Mouse (Mus musculus): ENCODE results near the gene Atp8a1. TPM values are rescaled to one million over a fixed set of nuclear protein-coding genes. Genes with fewer than 3 reads are reported as not detected.

The Atp8a1 gene
- polyA plus RNA-seq, 1 experiment from 2014 or later, result 68.9 TPM

DNA sequence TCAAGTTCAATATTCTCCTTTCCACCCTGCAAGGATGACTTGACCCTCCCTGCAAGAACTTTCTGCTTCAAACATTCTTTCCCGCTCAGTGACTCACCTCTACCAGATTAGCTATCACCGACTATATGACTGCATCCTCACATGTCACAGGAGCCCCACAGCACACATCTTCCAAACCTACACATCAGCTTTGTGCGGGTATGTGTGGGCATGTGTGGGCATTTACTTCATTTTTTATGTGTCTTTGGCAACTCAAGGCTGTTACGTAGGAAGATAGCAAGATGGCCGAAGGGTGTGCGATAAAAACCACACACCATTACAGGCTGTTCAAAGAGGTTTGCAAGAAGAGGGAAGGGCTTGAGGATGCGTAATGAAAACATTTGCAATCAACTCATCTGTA, 145.6 kb downstream of the Atp8a1 start:
- H3K36me3 ChIP-seq (ENCODE audit: insufficient read depth, low read length), result peaks cover 18% of the 10 kb centered on the region
- H3K27ac ChIP-seq (ENCODE audit: low read length), result no peak overlapping the region
- no peak overlapping the region for H3K9ac ChIP-seq (replicated peaks; ENCODE audit: low read depth)
- DNase-seq (ENCODE audit: low spot score) (no peak), ATAC-seq (no peak)
- 94% methylated on average over 7 of the region's 7 CpGs for WGBS
- no peak overlapping the region for H3K4me3 ChIP-seq (ENCODE audit: low read depth, low read length)
- no peak overlapping the region for H3K4me2 ChIP-seq (replicated peaks; ENCODE audit: low read depth, low read length)
- H3K4me1 ChIP-seq (ENCODE audit: insufficient read depth, low read depth, low read length), result no peaks in the 10 kb centered on the region
- H3K27me3 ChIP-seq (replicated peaks; ENCODE audit: insufficient read depth, low read length), result no peaks in the 10 kb centered on the region
- TF ChIP-seq EP300 (IDR thresholded peaks at IDR 0.05) (no peak), CTCF (IDR thresholded peaks at IDR 0.05) (no peak)
- no peaks in the 10 kb centered on the region for H3K9me3 ChIP-seq (ENCODE audit: low read length)

DNA sequence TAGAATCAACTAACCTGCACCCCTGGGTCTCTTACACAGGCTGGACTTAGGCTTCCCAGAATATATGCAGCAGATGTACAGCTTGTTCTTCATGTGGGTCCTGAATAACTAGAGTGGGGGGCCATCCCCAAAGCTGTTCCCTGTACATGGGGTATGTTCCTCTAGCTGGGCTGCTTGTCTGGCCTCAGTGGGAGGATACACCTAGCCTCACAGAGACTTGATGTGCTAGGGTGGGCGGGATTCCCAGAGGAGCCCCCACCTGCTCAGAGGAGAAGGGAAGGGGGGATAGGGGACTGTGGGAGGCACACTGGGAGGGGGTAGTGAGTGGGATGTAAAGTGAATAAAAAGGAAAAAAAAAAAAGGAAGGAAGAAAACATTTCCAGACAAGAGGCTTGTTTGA, 147.8 kb downstream of the Atp8a1 start:
- ATAC-seq (no peak), DNase-seq (ENCODE audit: low spot score) (no peak)
- Histone ChIP-seq H3K27ac (ENCODE audit: low read length) (no peak overlapping the region), H3K36me3 (ENCODE audit: insufficient read depth, low read length) (peaks cover 18% of the 10 kb centered on the region), H3K4me1 (ENCODE audit: insufficient read depth, low read depth, low read length) (no peaks in the 10 kb centered on the region), H3K4me3 (ENCODE audit: low read depth, low read length) (no peak overlapping the region), H3K4me2 (replicated peaks; ENCODE audit: low read depth, low read length) (no peak overlapping the region), H3K27me3 (replicated peaks; ENCODE audit: insufficient read depth, low read length) (no peaks in the 10 kb centered on the region), H3K9me3 (ENCODE audit: low read length) (no peaks in the 10 kb centered on the region), H3K9ac (replicated peaks; ENCODE audit: low read depth) (no peak overlapping the region)
- TF ChIP-seq EP300 (IDR thresholded peaks at IDR 0.05), result no peak
- no peak for TF ChIP-seq CTCF (IDR thresholded peaks at IDR 0.05)
- 100% methylated on average over 1 of the region's 1 CpGs for WGBS

DNA sequence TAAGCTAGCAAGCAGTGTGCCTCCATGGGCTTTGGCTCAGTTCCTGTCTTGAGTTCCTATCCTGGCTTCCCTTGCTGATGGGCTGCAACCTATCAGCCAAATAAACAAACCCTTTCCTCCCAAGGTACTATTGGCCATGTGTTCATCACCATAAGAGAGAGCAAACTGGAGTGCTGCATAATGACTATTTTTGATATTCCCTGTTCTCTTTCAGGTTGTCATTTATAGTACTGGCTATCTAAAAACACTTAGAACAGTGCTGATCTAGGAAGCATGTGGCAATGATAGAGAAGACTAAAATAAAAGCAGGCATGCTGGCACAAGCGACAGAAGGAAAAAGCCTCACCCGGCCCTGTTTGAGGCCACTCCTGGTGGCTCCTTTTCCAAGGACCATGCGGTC, 149.1 kb downstream of the Atp8a1 start:
- ATAC-seq (no peak), DNase-seq (ENCODE audit: low spot score) (no peak)
- H3K27me3 ChIP-seq (replicated peaks; ENCODE audit: insufficient read depth, low read length), result no peaks in the 10 kb centered on the region
- H3K36me3 ChIP-seq (ENCODE audit: insufficient read depth, low read length), result peaks cover 15% of the 10 kb centered on the region
- no peak overlapping the region for H3K4me3 ChIP-seq (ENCODE audit: low read depth, low read length)
- H3K27ac ChIP-seq (ENCODE audit: low read length), result no peak overlapping the region
- TF ChIP-seq CTCF (IDR thresholded peaks at IDR 0.05) (no peak), EP300 (IDR thresholded peaks at IDR 0.05) (no peak)
- no peak overlapping the region for H3K9ac ChIP-seq (replicated peaks; ENCODE audit: low read depth)
- no peaks in the 10 kb centered on the region for H3K9me3 ChIP-seq (ENCODE audit: low read length)
- no peaks in the 10 kb centered on the region for H3K4me1 ChIP-seq (ENCODE audit: insufficient read depth, low read depth, low read length)
- WGBS, result 93% methylated on average over 3 of the region's 3 CpGs
- no peak overlapping the region for H3K4me2 ChIP-seq (replicated peaks; ENCODE audit: low read depth, low read length)

DNA sequence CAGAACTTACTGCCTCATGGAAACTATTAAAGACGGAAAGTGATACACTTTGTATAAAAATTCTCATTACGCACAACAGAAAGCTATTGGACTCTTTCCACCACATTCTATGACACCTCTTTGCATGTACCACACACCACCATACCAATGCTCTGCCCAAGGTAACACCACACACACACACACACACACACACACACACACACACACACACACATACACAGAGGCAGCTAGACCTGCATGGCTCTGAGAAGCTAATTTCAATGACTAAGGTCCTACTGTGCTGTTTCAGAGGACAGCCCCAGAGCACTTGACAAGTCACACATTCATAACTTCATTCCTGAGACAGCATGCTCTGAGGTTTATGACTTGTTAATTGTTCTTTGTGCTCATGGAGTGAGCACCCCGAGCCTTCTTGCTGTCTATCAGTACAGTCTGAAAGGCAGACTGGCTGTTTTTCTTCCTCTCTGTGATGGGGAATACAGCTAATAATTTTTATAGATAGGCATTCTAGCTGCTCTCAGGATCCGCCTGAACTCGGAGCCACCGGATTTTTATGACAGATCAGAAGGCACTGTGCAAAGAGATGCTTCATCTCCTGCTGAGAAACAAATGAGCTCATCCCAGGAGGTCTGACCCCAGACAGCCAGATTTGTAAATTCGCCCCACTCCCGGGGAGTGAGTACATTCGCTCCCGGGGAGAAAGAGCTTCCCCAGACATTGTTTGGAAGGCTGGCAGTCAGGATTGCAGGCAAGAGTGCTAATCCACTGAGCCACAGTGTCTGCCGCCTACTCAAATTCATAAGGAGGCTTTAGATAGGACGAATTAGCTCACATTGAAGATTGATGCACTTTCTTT, 150.3 kb downstream of the Atp8a1 start:
- DNase-seq (ENCODE audit: low spot score) (no peak), ATAC-seq (no peak; the same call in 1 of the 2 replicates)
- H3K27me3 ChIP-seq (replicated peaks; ENCODE audit: insufficient read depth, low read length), result no peaks in the 10 kb centered on the region
- H3K4me3 ChIP-seq (ENCODE audit: low read depth, low read length), result no peak overlapping the region
- H3K9ac ChIP-seq (replicated peaks; ENCODE audit: low read depth), result no peak overlapping the region
- TF ChIP-seq CTCF (IDR thresholded peaks at IDR 0.05), result no peak
- no peak for TF ChIP-seq EP300 (IDR thresholded peaks at IDR 0.05)
- peaks cover 6% of the 10 kb centered on the region for H3K36me3 ChIP-seq (ENCODE audit: insufficient read depth, low read length)
- WGBS, result 31% methylated on average over 12 of the region's 12 CpGs
- H3K27ac ChIP-seq (ENCODE audit: low read length), result no peak overlapping the region
- H3K9me3 ChIP-seq (ENCODE audit: low read length), result no peaks in the 10 kb centered on the region
- no peak overlapping the region for H3K4me2 ChIP-seq (replicated peaks; ENCODE audit: low read depth, low read length)
- no peaks in the 10 kb centered on the region for H3K4me1 ChIP-seq (ENCODE audit: insufficient read depth, low read depth, low read length)

DNA sequence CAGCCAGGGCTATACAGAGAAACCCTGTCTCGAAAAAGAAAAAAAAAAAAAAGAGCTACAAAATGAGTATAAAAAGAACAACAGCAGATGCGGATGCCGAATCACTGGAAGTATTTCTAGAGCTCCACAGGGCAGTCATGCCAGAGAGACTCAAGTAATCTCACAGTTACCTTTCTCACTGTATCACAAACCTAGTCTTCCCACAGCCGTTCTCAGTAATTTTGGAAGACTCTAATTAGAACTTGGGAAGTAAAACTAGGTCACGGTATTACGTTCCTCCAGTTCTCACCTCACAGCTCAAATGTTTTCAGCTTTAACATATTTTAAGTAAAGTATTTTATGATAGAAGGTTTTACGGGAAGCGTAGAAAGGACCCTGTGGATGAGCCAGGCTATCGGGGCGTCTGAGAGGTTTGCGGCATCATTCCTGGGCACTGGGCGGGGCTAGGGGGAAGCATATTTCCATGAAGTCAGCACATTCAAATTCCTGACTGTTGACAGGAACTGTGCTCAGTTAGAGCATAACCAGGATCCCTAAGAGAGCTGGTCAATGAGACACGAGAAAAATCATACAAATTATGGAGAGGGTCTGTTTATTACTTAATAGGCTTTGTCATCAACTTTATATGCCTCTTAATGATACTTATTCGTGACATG, 152.1 kb downstream of the Atp8a1 start:
- Histone ChIP-seq H3K9me3 (ENCODE audit: low read length) (no peaks in the 10 kb centered on the region), H3K27me3 (replicated peaks; ENCODE audit: insufficient read depth, low read length) (no peaks in the 10 kb centered on the region), H3K4me3 (ENCODE audit: low read depth, low read length) (no peak overlapping the region), H3K27ac (ENCODE audit: low read length) (no peak overlapping the region), H3K36me3 (ENCODE audit: insufficient read depth, low read length) (no peaks in the 10 kb centered on the region; the same call in 1 of the 2 replicates), H3K4me2 (replicated peaks; ENCODE audit: low read depth, low read length) (no peak overlapping the region), H3K4me1 (ENCODE audit: insufficient read depth, low read depth, low read length) (no peaks in the 10 kb centered on the region), H3K9ac (replicated peaks; ENCODE audit: low read depth) (no peak overlapping the region)
- ATAC-seq (no peak), DNase-seq (ENCODE audit: low spot score) (no peak)
- TF ChIP-seq EP300 (IDR thresholded peaks at IDR 0.05) (no peak), CTCF (IDR thresholded peaks at IDR 0.05) (no peak)
- 88% methylated on average over 14 of the region's 14 CpGs for WGBS

DNA sequence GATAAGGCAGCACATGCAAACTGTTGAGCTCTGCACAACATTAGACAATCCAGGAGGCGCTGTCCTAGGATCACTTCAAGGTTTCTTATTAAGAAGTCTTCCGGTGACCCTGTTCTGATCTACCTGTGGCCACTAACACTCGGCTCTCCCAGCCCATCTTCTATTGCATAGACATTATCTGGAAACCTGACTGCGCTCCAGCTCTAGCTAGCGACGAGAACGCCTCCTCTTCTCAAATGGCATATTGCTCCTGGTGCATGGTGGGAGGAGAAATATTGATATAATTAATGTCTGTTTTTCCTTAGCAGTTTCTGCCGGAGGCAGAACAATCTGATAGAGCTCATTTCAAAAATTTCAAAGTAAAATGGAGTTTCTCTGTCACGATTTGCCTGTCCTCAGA, 156.9 kb downstream of the Atp8a1 start:
- Histone ChIP-seq H3K27ac (ENCODE audit: low read length) (no peak overlapping the region), H3K27me3 (replicated peaks; ENCODE audit: insufficient read depth, low read length) (no peaks in the 10 kb centered on the region), H3K4me1 (ENCODE audit: insufficient read depth, low read depth, low read length) (no peaks in the 10 kb centered on the region), H3K4me2 (replicated peaks; ENCODE audit: low read depth, low read length) (no peak overlapping the region), H3K9ac (replicated peaks; ENCODE audit: low read depth) (no peak overlapping the region), H3K9me3 (ENCODE audit: low read length) (no peaks in the 10 kb centered on the region), H3K4me3 (ENCODE audit: low read depth, low read length) (no peak overlapping the region), H3K36me3 (ENCODE audit: insufficient read depth, low read length) (0 out of 2 replicates have a peak, but pooled peaks cover 3% of the 10 kb centered on the region)
- TF ChIP-seq CTCF (IDR thresholded peaks at IDR 0.05) (no peak), EP300 (IDR thresholded peaks at IDR 0.05) (no peak)
- ATAC-seq, result no peak
- 90% methylated on average over 9 of the region's 9 CpGs for WGBS
- DNase-seq (ENCODE audit: low spot score), result no peak

Measured in lung, postnatal 0 days (tissue).